Comparison of ENCODE assay signal across 8 mouse cellular contexts in the genomic region with DNA sequence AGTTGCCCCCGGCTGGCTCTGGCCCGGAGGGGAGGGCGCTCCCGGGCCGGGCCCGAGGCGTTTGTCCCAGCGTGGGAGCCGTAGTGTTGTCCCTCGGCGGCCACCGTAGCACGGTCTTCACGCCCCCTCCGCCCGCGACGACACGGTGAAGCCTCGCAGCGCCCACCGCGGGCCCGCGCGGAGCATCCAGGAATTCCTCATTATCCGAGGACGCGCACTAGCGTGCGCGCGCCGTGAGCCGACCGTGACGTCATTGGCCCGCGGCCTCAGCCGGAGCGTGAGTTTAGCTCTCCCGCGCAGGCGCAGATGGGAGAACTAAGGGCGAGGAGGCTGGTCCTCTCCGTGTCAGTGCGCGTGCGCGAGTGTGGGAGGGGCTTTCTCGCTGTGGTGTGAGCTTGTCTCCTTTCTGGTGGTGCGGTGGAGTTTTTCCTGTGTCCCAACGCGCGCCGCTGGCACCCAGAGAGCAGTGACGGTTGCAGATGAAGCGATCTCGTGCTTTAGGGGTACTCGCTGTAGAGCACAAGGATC. TPM values are rescaled to one million over a fixed set of nuclear protein-coding genes. Genes with fewer than 3 reads are reported as not detected.
DNase-seq lines count a peak whose midpoint lies in the region; ATAC-seq lines count a peak whose summit lies in the region.

No protein-coding gene starts in this region.

- ATAC-seq in megakaryocyte progenitor cell, adult 5-6 weeks (replicated peaks; ENCODE audit: poor library complexity) = peak; percentile 80

- peak; percentile 99 for DNase-seq in adipocyte (ENCODE audit: low spot score)
- DNase-seq in embryo, embryonic 10 days (ENCODE audit: low spot score) = peak; percentile 100
- DNase-seq in gastrocnemius, postnatal 10 days = peak; percentile 100
- DNase-seq in induced T-regulatory cell, adult 2 months (ENCODE audit: low read depth) = peak; percentile 100
- DNase-seq in left cerebral cortex, adult 9 months (ENCODE audit: low spot score in 2 of 2) = peak; percentile 98 to 99
- peak; percentile 100 for DNase-seq in right cerebral cortex, postnatal 14 days
- peak; percentile 97 to 99 for DNase-seq in urinary bladder, postnatal 36 days (ENCODE audit: low spot score in 2 of 2)

RNA-seq across cellular contexts. Expression of a gene that starts 17.3 kb away (rescaled TPM):
- 10 to 100 TPM; 13.4 to 14.5 TPM for total RNA-seq in gastrocnemius, postnatal 10 days (2021)
- 1.1 and 1.2 TPM in 2 replicates for total RNA-seq in megakaryocyte progenitor cell, adult 5-6 weeks (2015)
- total RNA-seq in megakaryocyte progenitor cell, adult 5-6 weeks (2017) = 0.67 and 1.2 TPM in 2 replicates

Comparison
In these comparisons a context has a peak if more than half of its experiments do, and no peak if none do; other contexts are left out.
1. Peak in every context shown above with its lines: DNase-seq and ATAC-seq.
2. RNA of a gene that starts 17.3 kb away (total RNA-seq): 13.4 to 14.5 TPM in gastrocnemius, postnatal 10 days; 0.67 to 1.2 TPM in megakaryocyte progenitor cell, adult 5-6 weeks; every median in the first group is over 4 times any median in the second.